Mouse (Mus musculus): ENCODE results near the gene Herpud1. TPM values are rescaled to one million over a fixed set of nuclear protein-coding genes. Genes with fewer than 3 reads are reported as not detected.

Herpud1 gene
- polyA plus RNA-seq, 1 experiment from 2014 or later = 167 TPM

Other genes starting within 250 kb of the Herpud1 start
- gene Mt4, start 249.2 kb upstream of the Herpud1 start, polyA plus RNA-seq (2015; fragmentation: Nextera tagmentation; extraction: Ambion mirVana) = 0.70 and 1.6 TPM in 2 replicates
- gene Mt3, start 233.8 kb upstream of the Herpud1 start, polyA plus RNA-seq (2015; fragmentation: Nextera tagmentation; extraction: Ambion mirVana) = 3.7 and 3.8 TPM in 2 replicates
- gene Mt2, start 213.8 kb upstream of the Herpud1 start, polyA plus RNA-seq (2015; fragmentation: Nextera tagmentation; extraction: Ambion mirVana) = 524 and 598 TPM in 2 replicates
- gene Mt1, start 207.4 kb upstream of the Herpud1 start, polyA plus RNA-seq (2015; fragmentation: Nextera tagmentation; extraction: Ambion mirVana) = 1,904 and 1,931 TPM in 2 replicates
- gene Nup93, start 171.9 kb upstream of the Herpud1 start, polyA plus RNA-seq (2015; fragmentation: Nextera tagmentation; extraction: Ambion mirVana) = 64.9 and 68.5 TPM in 2 replicates
- 0.09 TPM in 1 of 2 replicates, not detected in the other for gene Slc12a3, start 57.2 kb upstream of the Herpud1 start, polyA plus RNA-seq (2015; fragmentation: Nextera tagmentation; extraction: Ambion mirVana)
- gene Nlrc5, start 47.9 kb downstream of the Herpud1 start, polyA plus RNA-seq (2015; fragmentation: Nextera tagmentation; extraction: Ambion mirVana) = 0.28 and 0.45 TPM in 2 replicates
- gene Cpne2, start 146.6 kb downstream of the Herpud1 start, polyA plus RNA-seq (2015; fragmentation: Nextera tagmentation; extraction: Ambion mirVana) = 9.3 and 9.5 TPM in 2 replicates
- gene Rspry1, start 215.5 kb downstream of the Herpud1 start, polyA plus RNA-seq (2015; fragmentation: Nextera tagmentation; extraction: Ambion mirVana) = 33.3 and 34.0 TPM in 2 replicates
- 58.4 and 58.6 TPM in 2 replicates for gene Fam192a, start 215.6 kb downstream of the Herpud1 start, polyA plus RNA-seq (2015; fragmentation: Nextera tagmentation; extraction: Ambion mirVana)